Mouse (Mus musculus) heart, postnatal 10 days (tissue): ENCODE data around the gene Ppp4r1. TPM values are rescaled to one million over a fixed set of nuclear protein-coding genes. Genes with fewer than 3 reads are reported as not detected.

Source experiments
- DNase-seq, 2 experiments: peaks; one replicate each; pipeline ENCODE4 v3.0.0; 2021
- intact Hi-C: fragments of 180-260 bp; cut with DNase I; formaldehyde crosslinking; loops from one replicate; pipeline ENCODE4 v1.15.1; 2025
- total RNA-seq, 2 experiments: library from RNA; stranded (reverse); gene quantifications; 2 replicates each; pipeline ENCODE4 v1.2.3; 2021

The Ppp4r1 gene
- total RNA-seq, 2 experiments from 2014 or later = 73.8 to 81.2 TPM

DNA sequence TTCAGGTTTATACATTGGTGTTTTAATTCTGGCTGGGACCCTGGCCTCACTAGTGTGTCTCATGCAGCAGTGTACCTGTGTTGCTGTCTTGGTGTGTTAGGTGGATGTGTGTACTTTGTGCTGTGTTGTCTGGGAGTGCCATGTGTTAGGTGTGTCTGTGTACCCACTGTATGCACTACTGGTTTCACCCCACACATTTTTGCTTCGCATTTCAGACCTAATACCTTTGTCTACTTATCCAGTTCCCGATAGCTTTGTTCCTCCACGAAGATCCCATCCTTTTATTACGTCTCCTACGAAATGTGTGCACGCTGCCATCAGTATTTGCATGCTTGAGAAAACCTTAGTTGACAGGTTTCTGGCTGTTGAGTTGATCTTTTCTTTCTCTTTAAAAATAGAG is 18.1 kb downstream of the Ppp4r1 start:
- intact Hi-C loops = no loop called here
- no peak for DNase-seq

DNA sequence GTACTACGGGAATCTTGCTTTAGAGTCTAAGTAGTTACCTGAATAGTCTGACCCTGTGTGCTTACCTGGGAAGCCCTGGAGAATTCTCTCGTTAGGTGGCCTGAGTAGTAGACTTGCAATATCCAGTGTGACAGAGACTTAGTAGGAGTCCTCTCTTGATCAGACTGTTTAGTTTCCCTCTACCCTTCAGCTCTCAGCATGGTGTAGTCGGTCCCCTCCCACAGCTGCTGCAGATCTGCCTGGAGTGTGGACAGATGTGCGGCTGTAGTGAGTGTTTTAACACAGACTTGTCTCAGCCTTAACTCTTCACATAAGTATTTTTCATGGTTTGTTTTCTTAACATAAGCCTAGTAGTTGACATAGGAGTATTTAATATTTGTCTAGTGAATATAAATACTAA is 19.7 kb downstream of the Ppp4r1 start:
- DNase-seq = peak in 1 of 2 experiments; percentile 33
- intact Hi-C loops = no loop called here

DNA sequence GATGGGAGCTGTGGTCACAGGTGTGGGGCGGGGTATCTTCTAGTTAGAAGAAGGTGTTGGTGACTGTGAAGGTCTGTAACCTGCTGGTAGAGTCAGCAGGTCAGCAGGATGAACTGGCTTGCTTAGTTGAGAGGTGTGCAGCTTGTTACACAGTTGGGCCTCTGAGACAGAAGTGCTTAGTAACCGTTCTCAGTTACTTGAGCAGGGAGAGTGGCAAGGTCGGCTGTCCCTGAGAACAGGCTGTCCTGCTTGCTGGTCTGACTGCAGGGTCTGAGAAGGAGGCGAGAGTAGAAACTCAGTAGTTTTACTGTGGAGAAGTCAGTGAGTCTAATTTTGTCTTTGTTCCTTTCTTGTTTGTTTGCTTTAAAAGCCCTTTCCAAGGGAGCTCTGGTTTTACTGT is 23.6 kb downstream of the Ppp4r1 start:
- DNase-seq = no peak

DNA sequence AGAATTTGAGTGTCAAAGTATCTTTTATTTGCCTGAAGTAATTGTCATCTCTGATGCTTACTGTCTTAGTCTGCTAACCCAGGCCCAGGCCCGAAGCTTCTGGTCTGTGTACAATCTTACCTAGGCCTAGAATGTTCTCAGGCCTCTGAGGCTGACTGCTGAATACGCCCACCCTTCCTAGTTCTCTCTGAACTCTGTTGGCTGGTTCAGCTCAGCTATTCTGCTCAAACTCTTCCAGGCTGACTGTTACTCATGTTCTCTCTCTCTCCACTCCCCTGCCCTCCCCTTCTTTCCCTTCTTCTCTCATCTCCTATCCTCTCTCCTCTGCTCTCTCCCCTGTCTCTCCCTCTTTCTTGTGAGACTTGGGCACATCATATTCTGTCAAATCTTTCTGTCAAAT is 24.0 kb downstream of the Ppp4r1 start:
- intact Hi-C loops = no loop called here
- no peak for DNase-seq

More for the DNA sequence above, 23.6 kb downstream of the Ppp4r1 start:
- intact Hi-C loops = no loop called here

DNA sequence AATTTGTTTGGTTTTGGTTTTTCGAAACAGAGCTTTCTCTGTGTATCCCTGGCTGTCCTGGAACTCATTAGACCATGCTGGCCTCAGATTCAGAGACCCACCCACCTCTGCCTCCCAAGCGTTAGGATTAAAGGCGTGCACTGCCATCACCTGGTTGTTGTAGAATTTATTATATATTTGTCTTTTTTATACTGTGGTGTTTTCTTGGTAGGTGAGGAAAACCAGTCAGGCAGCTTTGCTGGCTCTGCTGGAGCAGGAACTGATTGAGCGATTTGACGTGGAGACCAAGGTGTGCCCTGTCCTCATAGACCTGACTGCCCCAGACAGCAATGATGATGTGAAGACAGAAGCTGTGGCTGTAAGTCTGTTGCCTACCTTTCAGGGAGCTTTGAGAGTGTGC is 28.7 kb downstream of the Ppp4r1 start:
- intact Hi-C loops = no loop called here
- DNase-seq = no peak

DNA sequence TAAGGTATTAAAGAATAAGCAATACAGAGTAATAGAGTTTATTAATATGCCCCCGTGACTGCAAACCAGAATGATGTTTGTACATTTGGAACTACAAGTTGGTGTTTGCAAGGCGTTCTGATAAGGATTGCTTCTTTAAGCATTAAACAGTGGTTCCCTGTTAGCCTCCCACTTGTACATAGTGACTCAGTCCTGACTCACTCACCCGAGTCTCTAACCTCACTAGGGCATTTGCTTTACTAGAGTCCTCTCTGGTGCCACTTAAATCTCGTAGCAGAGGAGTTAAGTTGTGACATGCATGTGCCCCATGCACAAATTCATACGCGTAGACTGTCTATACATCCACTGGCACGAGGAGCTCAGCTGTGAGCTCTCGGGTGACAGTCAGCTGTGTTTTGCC is 31.4 kb downstream of the Ppp4r1 start:
- intact Hi-C loops = no loop called here
- no peak for DNase-seq

DNA sequence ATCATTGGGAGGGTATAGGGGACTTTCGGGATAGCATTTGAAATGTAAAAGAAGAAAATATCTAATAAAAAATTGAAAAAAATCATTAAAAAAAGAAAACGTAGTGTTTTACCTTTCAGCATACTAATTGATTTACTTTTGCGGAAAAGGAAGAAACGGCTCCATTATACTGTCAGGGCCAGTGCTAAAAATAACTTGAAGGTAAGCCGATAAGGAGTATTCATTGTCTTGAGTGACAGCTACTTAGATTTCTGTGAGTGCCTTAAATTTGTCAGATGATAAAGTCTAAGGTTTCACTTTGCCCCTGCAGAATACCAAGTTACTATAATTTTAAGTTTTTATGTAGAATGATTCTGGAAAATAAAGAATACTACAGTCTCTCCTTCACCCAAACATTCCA is 37.8 kb downstream of the Ppp4r1 start:
- DNase-seq = no peak
- intact Hi-C loops = no loop called here

DNA sequence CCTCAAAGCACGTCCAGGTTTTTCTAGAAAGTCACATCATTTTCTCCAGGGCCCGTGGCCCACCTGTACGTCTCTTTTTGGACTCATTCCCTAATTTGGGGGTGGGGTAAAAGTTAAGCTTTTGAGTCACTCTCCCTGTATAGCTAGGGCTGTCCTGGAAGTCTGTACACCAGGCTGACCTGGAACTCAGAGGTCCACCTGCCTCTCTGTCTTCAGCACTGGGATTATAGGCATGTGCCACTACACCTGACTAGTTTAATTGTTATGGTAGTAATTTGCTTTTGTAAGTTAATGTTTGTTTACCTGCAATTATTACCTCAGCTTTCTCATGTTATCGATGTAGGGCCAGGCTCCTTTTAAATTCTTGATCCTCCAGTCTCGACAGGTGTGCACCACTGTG is 40.0 kb downstream of the Ppp4r1 start:
- intact Hi-C loops = no loop called here
- DNase-seq = no peak

DNA sequence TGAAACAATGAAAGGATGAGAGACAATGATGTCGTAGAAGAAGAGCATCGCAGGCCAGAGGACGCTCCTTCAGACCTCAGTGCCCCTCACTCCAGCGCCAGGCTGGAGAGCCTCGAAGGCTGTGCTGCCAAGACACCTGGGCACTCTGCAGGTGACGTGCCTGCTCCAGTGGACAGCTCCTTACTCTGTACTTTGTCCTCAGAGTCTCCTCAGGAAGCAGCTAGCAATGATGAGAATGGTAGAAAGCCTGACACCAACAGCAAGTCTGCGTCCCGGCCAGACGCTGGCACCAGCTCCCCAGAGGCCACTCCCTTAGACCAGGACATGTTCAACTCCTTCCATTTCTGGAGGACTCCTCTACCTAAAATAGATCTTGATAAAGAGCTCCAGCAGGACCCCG is 41.9 kb downstream of the Ppp4r1 start:
- intact Hi-C loops = no loop called here
- no peak for DNase-seq

DNA sequence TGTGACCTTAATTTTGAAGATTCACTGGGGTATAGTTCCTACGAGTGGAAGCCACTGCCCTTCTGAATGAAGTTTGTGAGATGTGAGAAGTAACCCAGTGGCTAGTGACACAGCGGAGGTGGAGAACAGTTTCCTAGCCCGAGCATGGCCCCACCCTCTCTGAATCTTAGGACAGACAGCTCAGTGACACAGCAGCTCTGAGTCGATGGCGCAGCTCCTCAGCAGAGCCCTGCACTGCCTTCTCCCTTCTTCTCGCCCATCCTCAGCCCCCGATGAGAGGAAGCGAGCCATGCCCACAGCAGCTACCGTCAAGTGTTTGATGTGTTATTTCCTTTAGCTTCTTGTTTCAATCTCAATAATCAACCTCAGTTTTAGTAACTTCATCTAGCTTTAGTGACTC is 43.9 kb downstream of the Ppp4r1 start:
- intact Hi-C loops = no loop called here
- DNase-seq = no peak

DNA sequence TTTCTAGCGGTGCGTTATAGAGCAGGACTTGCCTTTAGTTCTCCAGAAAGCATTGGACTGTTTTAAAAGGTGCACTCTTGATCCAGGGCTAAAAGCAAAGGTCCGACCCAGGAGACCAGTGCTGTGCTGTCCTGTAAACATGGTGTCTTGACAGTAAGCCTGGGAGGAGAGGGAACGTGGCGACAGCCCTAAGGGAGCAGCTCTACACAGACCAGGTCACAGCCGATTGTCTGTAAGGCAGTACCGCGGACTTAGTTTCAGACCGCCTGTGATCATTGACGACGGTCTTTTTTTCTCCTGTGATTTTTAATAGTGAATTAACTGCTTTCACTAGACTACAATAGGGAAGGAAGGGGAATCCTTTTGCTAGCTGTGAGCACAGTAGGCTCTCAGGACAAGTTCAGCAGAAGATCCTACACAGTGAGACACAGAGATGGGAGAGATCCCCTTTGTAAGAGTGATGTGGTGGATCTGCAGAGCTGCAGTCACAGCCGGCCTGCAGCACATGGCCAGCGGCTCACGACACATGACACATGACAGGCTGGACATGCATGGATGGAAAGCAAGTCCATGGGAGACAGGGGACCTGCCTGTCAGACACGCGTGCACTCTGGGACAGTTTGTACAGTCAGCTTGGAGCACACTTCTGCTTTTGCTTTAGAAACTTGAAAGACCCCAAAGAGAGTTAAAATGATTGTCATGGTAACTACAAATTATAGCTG is 44.9 kb downstream of the Ppp4r1 start:
- DNase-seq = no peak
- intact Hi-C loops = no loop called here

DNA sequence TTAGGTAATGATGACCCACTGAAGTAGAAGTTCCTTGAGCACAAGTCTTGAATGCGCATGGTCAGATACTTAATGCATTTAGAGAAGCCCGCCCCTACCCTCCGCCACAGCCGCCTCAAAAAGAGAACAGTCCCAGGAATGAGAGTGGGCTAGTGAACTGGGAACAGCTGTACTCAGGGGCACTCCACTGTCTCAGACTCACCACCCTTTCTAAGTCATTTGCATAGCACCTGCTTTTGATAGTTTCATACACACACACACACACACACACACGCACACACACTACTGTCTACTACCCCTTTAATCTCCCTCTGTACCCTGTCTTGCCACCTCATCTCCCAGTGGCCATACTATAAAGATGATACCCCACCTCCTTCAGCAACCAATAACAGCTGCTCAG is 45.5 kb downstream of the Ppp4r1 start:
- intact Hi-C loops = no loop called here
- DNase-seq = no peak

DNA sequence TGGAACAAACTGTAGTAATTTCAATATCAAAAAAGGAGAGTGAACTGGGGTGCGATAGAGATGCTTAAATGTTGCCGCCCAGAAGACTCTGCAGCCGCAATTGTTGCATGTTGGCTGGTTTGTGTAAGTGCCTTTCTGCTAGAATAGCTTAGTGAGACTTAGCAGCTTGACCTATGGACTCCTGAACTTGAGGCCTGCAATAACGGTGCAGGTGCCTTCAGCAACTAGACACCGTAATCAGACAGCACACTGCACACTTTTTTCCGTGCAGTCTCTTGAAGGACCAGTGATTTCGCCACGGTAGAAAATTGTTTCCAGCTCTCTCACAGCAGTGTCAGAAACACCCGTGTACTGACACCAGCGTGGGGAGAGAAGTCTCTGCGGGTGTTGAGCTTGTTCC is 46.6 kb downstream of the Ppp4r1 start:
- intact Hi-C loops = no loop called here
- no peak for DNase-seq

DNA sequence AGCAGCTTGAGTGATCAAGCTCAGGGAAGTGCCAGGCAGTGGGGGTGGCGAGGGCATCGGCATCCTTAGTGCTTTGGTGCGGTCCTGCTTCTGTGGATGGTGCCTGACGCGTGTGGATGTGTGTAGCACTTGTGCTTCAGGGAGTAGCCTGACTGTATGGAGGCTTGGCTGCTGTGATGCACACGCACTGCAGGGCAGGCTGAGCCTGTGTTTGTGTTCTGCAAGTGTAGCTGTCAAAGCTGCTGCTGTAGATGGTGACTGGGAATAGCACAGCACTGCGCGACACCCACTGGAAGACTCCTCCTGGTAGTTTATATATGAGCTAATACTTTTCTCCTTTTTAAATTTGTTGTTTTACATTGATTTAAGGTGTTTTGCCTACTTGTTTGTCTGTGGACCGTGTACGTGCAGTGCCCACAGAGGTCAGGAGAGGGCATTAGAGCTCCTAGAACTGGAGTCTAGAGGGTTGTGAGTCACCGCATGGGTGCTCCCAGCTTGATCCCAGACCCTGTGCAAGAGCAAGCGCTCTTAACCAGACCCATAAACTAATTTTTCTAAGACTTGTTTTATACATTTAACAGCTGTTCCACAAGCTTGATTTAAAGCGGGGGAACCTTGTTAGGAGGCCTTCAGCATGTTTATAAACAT is 48.0 kb downstream of the Ppp4r1 start:
- intact Hi-C loops = no loop called here
- DNase-seq = no peak

DNA sequence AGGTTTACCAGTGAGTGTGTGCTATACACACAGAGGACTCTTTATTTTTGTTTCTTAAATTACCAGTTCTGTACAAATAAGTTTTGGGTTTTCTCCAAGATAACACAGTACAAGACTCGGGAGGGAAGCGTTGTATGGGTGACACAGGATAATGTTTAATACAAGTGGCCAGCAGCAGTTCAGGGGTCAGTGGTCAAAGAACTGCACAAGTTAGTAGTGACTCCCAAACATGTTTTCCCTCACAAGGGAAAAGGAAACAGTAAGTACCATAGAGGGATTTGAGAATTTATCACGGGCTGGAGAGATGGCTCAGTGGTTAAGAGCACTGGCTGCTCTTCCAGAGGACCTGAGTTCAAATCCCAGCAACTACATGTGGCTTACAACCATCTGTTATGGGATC is 51.5 kb downstream of the Ppp4r1 start:
- no peak for DNase-seq
- intact Hi-C loops = no loop called here

DNA sequence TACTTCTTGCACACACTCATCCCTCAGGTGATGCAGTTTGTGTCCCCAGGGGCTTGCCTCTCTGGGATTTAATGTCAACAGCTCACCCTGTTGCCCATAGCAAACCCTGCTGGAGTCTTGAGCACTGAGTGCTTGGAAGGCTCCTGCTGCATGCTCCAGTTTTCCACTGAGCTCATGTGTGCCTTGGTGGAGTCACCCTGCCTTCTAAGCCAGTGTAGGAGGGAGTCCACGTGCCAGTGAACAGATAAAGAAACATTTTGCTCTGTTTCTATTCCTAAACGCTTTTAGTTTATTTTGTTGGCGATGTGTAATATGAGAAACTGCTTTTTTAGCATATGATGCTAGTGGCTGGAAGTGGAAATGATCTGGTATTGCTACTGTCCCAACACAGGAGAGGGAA is 54.4 kb downstream of the Ppp4r1 start:
- intact Hi-C loops = no loop called here

DNA sequence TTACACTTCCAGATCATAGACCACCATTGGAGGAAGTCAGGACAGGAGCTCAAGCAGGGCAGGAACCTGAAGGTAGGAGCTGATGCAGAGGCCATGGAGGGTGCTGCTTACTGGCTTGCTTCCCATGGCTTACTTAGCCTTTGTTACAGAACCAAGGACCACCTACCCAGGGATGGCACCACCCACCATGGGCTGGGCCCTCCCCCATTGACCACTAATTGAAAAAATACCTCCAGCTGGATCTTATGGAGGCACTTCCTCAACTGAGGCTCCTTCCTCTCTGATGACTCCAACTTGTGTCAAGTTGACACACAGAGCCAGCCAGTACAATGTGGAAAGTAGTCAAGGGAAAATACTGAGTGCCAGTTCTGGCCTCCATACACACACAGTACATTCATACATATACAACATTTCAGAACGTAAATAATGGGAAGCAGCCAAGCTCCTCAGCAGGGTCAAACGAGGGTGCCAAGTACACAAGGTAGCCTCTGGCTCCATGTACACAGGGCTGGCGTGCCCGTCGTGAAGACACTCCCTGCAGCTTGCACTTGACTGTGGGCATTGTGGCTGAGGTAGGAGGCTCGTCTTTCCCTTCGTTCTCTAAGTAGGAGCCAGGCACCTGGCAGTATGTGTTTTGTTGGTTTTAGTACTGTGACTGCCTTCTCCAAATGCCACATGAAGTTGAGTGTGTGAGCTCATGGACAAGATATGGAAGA is 57.3 kb downstream of the Ppp4r1 start:
- intact Hi-C loops = no loop called here
- DNase-seq = no peak

More for the DNA sequence above, 54.4 kb downstream of the Ppp4r1 start:
- DNase-seq = no peak

DNA sequence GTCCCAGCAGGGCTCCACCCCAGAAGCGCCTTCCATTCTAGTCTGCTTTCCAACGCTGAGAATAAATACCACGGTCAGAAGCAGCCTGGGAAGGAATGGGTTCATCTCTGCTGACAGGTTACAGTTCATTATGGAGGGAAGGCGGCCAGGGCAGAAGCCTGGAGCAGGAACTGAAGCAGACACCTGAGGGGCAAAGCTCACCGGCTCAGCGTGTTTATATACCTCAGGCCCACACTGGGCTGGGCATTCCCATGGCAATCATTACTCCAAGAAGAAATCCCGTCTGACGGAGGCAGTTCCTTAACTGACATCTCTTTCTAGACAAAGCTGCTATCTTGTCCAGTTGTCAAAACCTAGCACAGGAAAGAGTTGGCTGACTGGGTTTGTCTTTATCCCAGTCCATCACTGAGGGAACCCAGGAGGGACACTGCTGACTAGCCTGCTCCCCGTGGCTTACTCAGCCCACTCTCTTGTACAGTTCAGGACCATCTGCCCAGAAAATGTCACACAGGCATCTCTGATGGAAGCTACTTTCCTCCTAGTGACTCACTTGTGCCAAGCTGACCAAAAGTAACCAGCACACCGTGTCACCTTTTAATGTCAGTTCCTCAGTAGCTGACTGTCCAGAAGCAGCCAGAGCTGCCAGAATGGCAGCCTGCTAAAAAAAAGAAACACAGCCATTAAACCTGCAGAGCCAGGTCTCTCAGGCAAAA is 60.5 kb downstream of the Ppp4r1 start:
- no peak for DNase-seq
- intact Hi-C loops = no loop called here

DNA sequence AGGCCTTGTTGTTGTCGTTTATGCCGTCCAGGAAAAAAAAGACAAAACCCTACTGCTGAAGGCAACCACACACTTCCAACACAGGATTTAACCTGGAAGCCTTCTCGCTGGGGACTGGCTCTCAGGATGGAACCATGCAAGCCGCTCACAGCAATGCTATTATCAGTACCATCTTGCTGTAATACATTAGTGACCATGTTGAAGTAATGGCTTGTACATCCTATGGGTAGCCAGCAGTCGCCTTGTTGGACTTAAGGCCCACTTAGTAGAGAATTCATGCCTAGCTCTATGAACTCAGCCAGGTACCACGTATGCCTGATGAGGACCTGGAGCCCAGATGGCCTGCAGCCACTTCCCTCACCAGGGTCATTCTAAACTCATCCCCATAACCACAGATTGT is 63.0 kb downstream of the Ppp4r1 start:
- intact Hi-C loops = no loop called here
- no peak for DNase-seq

DNA sequence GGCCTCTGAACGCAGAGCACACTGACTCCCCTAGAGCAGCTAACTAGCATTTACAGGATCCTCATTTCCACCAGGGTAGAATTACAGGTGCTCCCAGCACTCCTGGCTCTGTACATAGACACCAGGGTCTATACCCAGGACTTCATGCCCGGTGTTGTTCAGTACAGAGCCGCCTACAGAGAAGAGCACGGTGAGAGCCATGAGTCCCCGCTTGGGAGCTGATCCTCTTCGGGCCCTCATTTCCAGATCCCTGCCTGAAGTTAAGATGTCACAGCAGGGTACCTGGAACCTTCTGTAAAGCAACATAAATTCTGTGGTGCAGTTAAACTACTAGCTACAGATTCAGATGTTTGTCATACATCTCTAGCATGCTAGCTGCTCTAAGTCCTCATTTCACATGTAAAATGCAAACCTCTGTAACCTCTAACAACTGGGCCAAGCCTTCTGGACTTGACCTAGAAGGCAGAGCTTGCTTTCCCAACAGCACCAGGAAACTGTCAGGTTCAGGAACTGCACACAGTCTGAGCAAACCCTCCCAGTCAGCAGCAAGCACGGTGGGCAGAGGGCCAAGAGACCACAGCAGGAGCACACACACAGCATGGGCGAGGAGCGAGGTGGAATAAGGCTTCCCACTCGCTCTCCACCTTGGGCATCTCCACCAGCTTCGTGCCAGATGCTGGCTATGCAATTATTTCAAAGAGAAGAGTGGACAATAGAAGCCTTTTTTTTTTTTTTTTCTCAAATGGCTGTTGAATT is 65.5 kb downstream of the Ppp4r1 start:
- no peak for DNase-seq
- intact Hi-C loops = no loop called here

DNA sequence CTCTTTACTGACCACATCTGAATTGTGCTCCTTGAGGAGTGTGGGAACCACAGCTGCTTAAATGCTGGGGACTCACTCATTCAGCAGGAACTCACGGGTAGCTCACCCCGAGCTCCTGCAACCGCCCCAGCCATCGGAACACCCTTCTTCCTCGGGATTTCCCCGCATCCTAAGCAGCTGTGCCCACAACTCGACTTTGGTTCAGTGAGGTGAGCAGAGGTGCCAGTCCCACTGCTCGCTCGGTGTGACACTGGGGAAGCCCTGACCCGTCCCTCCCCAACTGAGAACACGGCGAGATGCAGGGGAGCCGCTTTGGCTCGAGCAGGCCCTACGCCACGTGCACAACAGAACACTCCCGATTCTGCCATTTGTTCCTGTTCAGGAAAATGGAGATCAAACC is 68.1 kb downstream of the Ppp4r1 start:
- intact Hi-C loops = no loop called here
- DNase-seq = no peak
